Mouse (Mus musculus): ENCODE data around the gene Ang4. TPM values are rescaled to one million over a fixed set of nuclear protein-coding genes. Genes with fewer than 3 reads are reported as not detected.

Gene Ang4
- polyA plus RNA-seq, 1 experiment from 2014 or later: 0.66 TPM

DNA sequence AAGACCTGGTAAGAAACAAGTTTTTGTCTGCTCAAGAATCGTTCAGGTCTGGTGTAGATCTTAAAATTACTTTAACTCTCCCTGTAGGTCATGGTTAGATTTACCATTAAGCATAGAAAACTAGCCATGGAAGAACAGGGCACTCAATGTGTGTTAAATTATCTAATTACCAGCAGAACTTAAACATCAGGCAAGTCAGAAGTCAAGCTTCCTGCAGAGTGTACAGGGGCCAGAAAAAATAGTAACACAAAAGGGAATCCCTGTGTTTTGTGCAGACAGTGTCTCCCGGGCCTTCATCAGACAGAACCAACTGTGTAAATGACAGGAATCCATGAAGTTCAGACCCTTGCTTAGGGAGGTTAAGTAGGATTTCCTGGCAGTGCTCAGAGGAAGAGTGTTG, 17.4 kb downstream of the Ang4 start:
- Histone ChIP-seq H3K36me3 (ENCODE audit: control insufficient read depth, insufficient read depth, low read length) (no peaks in the 10 kb centered on the region), H3K4me1 (ENCODE audit: control insufficient read depth, insufficient read depth, low read length) (no peaks in the 10 kb centered on the region), H3K4me3 (replicated peaks; ENCODE audit: low read length) (no peak overlapping the region), H3K9ac (ENCODE audit: low read length) (no peak overlapping the region), H3K4me2 (ENCODE audit: low read depth, low read length) (no peak overlapping the region), H3K27ac (ENCODE audit: low read length) (no peak overlapping the region), H3K9me3 (replicated peaks; ENCODE audit: control insufficient read depth, low read length) (no peaks in the 10 kb centered on the region), H3K27me3 (ENCODE audit: control insufficient read depth, insufficient read depth, low read length) (no peaks in the 10 kb centered on the region)
- ATAC-seq (ENCODE audit: insufficient read depth, low FRiP score): no peak
- WGBS: 65% methylated on average over 2 of the region's 2 CpGs

DNA sequence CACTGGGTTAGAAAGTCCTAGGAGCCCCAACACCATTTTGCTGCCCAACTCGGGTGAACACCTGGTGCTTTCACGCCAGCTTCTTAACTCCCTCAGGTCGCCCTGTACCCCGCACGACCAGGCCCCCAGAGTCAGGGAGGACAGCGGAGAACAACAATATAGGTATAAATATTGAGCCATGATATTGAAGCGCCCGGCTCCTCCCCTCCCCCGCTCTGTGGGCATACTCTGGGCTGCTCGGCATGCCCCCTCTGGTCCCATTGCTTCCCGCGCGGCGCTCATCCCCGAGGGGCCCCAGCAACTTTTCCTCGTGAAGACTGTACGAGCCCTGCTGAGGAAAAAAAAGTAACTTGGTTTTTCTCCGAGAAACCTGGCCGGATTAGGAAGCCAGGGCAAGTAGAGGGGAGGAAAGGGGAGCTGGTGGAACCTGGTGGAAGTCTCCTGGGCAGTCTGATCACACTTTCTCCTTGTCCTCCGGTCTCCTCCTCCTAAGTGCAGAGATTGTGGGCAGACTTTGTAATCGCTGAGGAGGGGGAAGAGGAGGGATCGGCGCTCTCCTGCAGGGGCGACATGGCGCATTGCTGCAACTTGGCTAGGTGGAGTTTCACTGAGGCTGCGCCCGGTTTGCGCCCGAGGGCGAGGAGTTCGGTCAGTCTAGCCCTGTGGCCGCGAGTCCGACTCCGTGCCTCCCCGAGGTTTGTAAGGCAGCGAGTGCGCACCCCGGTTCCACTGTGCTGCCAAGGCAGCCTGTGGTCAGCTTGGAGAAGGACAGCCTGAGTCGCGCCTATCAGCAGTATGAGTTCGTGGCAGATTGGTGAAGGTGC, 32.8 kb downstream of the Ang4 start:
- Histone ChIP-seq H3K4me2 (ENCODE audit: low read depth, low read length) (peak overlapping the region; percentile 67), H3K36me3 (ENCODE audit: control insufficient read depth, insufficient read depth, low read length) (no peaks in the 10 kb centered on the region), H3K27ac (ENCODE audit: low read length) (no peak overlapping the region), H3K9ac (ENCODE audit: low read length) (peak overlapping the region; percentile 52), H3K4me3 (replicated peaks; ENCODE audit: low read length) (peak overlapping the region; percentile 44), H3K27me3 (ENCODE audit: control insufficient read depth, insufficient read depth, low read length) (peaks cover 33% of the 10 kb centered on the region), H3K4me1 (ENCODE audit: control insufficient read depth, insufficient read depth, low read length) (peaks cover 3% of the 10 kb centered on the region), H3K9me3 (replicated peaks; ENCODE audit: control insufficient read depth, low read length) (no peaks in the 10 kb centered on the region)
- WGBS: under 1% methylated on average over 42 of the region's 42 CpGs
- ATAC-seq (ENCODE audit: insufficient read depth, low FRiP score): no peak

DNA sequence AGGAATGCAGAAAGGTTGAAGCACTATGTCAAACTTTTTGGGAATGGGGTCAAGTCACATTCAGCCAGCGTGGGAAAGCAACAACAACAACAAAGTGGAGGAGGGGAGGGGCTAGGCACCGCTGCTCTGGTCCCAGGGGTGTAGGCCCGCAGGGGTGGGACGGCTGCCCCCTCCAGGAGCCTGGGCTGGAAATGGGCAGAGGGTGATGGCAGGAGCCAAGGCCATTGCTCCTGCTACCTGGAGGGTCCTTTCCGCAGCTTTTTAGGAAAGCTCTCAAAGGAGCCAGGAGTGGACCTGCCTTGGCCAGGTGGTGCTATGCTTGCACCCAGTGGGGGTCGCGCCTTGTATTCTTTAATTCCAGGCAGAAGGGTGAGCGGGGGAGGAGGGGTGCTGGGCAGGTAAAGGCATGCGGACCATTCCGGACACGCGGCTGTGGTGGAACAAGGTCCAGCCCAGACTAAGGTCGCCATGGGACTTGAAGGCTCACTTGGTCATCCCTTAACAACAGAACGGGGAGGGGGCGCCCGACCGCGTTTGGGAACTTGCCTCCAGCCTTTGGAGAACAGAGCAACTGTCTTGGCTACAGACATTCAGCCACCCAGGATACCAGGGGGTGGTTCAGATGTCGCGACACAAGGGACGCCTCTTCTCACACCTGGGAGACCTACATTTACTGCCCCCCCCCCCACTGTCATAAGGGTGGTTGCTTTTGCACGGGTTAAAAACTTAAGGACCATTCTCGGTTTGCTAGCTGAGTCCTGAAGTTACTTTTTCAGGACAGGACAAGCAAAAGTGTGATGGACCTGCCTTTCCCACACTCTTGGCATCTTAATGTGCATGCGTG, 34.0 kb downstream of the Ang4 start:
- Histone ChIP-seq H3K27me3 (ENCODE audit: control insufficient read depth, insufficient read depth, low read length) (peaks cover 33% of the 10 kb centered on the region), H3K36me3 (ENCODE audit: control insufficient read depth, insufficient read depth, low read length) (no peaks in the 10 kb centered on the region), H3K4me3 (replicated peaks; ENCODE audit: low read length) (no peak overlapping the region), H3K4me2 (ENCODE audit: low read depth, low read length) (peak overlapping the region; percentile 67), H3K4me1 (ENCODE audit: control insufficient read depth, insufficient read depth, low read length) (peaks cover 3% of the 10 kb centered on the region), H3K9me3 (replicated peaks; ENCODE audit: control insufficient read depth, low read length) (no peaks in the 10 kb centered on the region), H3K9ac (ENCODE audit: low read length) (no peak overlapping the region), H3K27ac (ENCODE audit: low read length) (no peak overlapping the region)
- 2% methylated on average over 24 of the region's 24 CpGs for WGBS
- no peak for ATAC-seq (ENCODE audit: insufficient read depth, low FRiP score)

DNA sequence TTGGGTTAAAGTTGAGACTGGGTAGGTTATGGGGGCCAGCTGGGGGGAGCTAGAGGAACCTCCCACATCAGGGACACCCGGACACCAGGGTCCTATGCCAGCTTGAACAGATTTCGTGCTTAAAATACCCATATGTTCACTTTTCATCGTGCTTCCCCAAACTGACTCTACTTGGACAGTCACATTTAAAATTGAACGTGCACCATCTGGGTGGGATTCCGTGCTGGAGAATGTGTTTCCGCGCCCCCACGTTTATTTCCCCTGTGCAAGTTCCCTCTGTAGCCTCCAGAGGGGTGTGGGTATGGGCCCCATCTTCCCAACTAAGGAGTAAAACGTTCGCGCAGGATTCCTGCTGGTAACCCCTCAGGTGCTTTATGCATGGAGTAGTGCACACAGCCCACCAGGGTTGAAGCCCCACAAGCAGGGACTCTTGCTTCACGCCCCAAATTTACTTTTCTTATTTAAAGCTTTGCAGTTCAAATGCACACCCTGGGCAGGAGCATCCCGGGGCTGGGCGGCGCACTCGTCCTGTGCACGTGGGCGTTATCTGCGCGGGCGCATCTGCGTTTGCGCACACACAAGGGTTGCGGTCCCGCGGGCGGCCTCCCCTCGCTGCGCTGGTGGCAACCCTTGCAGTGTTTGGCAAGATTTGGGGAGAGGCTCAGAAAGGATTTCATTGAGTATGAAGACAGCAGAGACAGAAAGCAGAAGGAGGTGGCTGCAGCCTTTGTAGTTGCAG, 34.8 kb downstream of the Ang4 start:
- H3K9ac ChIP-seq (ENCODE audit: low read length): no peak overlapping the region
- H3K36me3 ChIP-seq (ENCODE audit: control insufficient read depth, insufficient read depth, low read length): no peaks in the 10 kb centered on the region
- no peak overlapping the region; the same call in 1 of the 2 replicates for H3K4me3 ChIP-seq (replicated peaks; ENCODE audit: low read length)
- no peak for ATAC-seq (ENCODE audit: insufficient read depth, low FRiP score)
- peaks cover 3% of the 10 kb centered on the region for H3K4me1 ChIP-seq (ENCODE audit: control insufficient read depth, insufficient read depth, low read length)
- no peaks in the 10 kb centered on the region for H3K9me3 ChIP-seq (replicated peaks; ENCODE audit: control insufficient read depth, low read length)
- H3K27me3 ChIP-seq (ENCODE audit: control insufficient read depth, insufficient read depth, low read length): peaks cover 33% of the 10 kb centered on the region
- H3K4me2 ChIP-seq (ENCODE audit: low read depth, low read length): peak overlapping the region; percentile 15; the same call in 1 of the 2 replicates
- H3K27ac ChIP-seq (ENCODE audit: low read length): no peak overlapping the region
- 3% methylated on average over 29 of the region's 29 CpGs for WGBS

DNA sequence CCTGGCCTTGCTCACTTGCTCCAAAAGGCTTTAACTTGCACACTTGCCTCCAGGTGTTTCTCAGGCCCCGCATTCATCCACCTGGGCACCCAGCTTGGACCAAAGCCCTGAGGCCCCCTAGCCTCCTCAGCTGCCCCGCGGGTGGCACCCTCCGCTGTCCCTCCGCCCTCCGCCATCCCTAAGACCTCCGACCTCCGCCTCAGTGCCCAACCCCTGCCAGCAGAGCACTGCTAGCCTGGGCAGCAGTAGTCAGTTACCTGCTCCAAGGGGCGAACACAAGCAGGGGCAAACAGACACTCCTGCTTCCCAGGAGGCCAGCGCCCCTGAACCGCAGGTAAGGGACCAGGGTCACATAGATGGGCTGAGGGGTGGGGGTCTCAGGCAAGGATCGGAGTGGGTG, 35.4 kb downstream of the Ang4 start:
- no peak overlapping the region for H3K27ac ChIP-seq (ENCODE audit: low read length)
- ATAC-seq (ENCODE audit: insufficient read depth, low FRiP score): no peak
- H3K9ac ChIP-seq (ENCODE audit: low read length): no peak overlapping the region
- no peak overlapping the region for H3K4me2 ChIP-seq (ENCODE audit: low read depth, low read length)
- no peaks in the 10 kb centered on the region for H3K9me3 ChIP-seq (replicated peaks; ENCODE audit: control insufficient read depth, low read length)
- H3K4me1 ChIP-seq (ENCODE audit: control insufficient read depth, insufficient read depth, low read length): peaks cover 3% of the 10 kb centered on the region
- H3K36me3 ChIP-seq (ENCODE audit: control insufficient read depth, insufficient read depth, low read length): no peaks in the 10 kb centered on the region
- peaks cover 33% of the 10 kb centered on the region for H3K27me3 ChIP-seq (ENCODE audit: control insufficient read depth, insufficient read depth, low read length)
- H3K4me3 ChIP-seq (replicated peaks; ENCODE audit: low read length): no peak overlapping the region
- 17% methylated on average over 12 of the region's 12 CpGs for WGBS

DNA sequence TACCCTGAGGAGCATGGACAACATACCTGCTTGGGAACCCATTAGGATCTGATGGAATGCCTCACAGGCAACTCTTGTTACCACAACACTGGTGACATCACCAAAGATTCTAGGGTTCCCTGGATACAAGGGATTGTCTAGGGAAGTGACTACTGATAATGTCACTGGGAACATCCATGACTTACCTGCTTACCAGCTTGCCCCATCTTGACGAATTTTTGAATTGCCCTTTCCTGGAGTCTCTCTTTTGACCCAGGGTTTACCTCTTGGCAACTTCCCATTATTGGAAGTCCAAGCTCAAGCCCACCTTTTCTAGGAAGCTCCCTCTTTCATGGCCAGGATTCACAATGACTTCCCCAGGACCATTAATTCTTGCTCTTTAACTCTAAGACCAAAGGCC, 56.3 kb downstream of the Ang4 start, which contains the start of gene Gm5800:
TSS of gene Gm5800 (minus strand) at position 101 of the 400 bp plus-strand sequence.
- Histone ChIP-seq H3K4me1 (ENCODE audit: control insufficient read depth, insufficient read depth, low read length) (no peaks in the 10 kb centered on the region), H3K27me3 (ENCODE audit: control insufficient read depth, insufficient read depth, low read length) (no peaks in the 10 kb centered on the region), H3K36me3 (ENCODE audit: control insufficient read depth, insufficient read depth, low read length) (no peaks in the 10 kb centered on the region), H3K9ac (ENCODE audit: low read length) (no peak within 1 kb of the TSS), H3K4me2 (ENCODE audit: low read depth, low read length) (no peak within 1 kb of the TSS), H3K9me3 (replicated peaks; ENCODE audit: control insufficient read depth, low read length) (no peaks in the 10 kb centered on the region), H3K4me3 (replicated peaks; ENCODE audit: low read length) (no peak within 1 kb of the TSS), H3K27ac (ENCODE audit: low read length) (no peak within 1 kb of the TSS)
- WGBS: 65% methylated on average over 1 of the region's 1 CpGs
- no peak for ATAC-seq (ENCODE audit: insufficient read depth, low FRiP score)

Other genes starting within 250 kb of the Ang4 start
- gene Gm5622, start 220.8 kb downstream of the Ang4 start, polyA plus RNA-seq (2015; fragmentation: Nextera tagmentation; extraction: Ambion mirVana): not detected in 2 replicates
- gene Gm17175, start 199.5 kb downstream of the Ang4 start, polyA plus RNA-seq (2015; fragmentation: Nextera tagmentation; extraction: Ambion mirVana): not detected in 2 replicates
- gene Gm17174, start 181.5 kb downstream of the Ang4 start, polyA plus RNA-seq (2015; fragmentation: Nextera tagmentation; extraction: Ambion mirVana): not detected in 2 replicates
- gene Gm17078, start 162.3 kb downstream of the Ang4 start, polyA plus RNA-seq (2015; fragmentation: Nextera tagmentation; extraction: Ambion mirVana): not detected in 2 replicates
- gene Gm4181, start 137.9 kb downstream of the Ang4 start, polyA plus RNA-seq (2015; fragmentation: Nextera tagmentation; extraction: Ambion mirVana): not detected in 2 replicates
- not detected in 2 replicates for gene Gm17079, start 78.1 kb downstream of the Ang4 start, polyA plus RNA-seq (2015; fragmentation: Nextera tagmentation; extraction: Ambion mirVana)
- not detected in 2 replicates for gene Gm5800, start 56.4 kb downstream of the Ang4 start, polyA plus RNA-seq (2015; fragmentation: Nextera tagmentation; extraction: Ambion mirVana)
- not detected in 2 replicates for gene AY358078, start 26.5 kb upstream of the Ang4 start, polyA plus RNA-seq (2015; fragmentation: Nextera tagmentation; extraction: Ambion mirVana)
- 0.19 and 0.79 TPM in 2 replicates for gene Ear6, start 80.1 kb upstream of the Ang4 start, polyA plus RNA-seq (2015; fragmentation: Nextera tagmentation; extraction: Ambion mirVana)
- 49.7 and 57.7 TPM in 2 replicates for gene Mettl17, start 111.3 kb upstream of the Ang4 start, polyA plus RNA-seq (2015; fragmentation: Nextera tagmentation; extraction: Ambion mirVana)
- gene Slc39a2, start 119.3 kb upstream of the Ang4 start, polyA plus RNA-seq (2015; fragmentation: Nextera tagmentation; extraction: Ambion mirVana): 0.89 and 0.98 TPM in 2 replicates
- gene Ndrg2, start 140.6 kb upstream of the Ang4 start, polyA plus RNA-seq (2015; fragmentation: Nextera tagmentation; extraction: Ambion mirVana): 125 and 143 TPM in 2 replicates
- not detected in 2 replicates for gene Tppp2, start 144.8 kb upstream of the Ang4 start, polyA plus RNA-seq (2015; fragmentation: Nextera tagmentation; extraction: Ambion mirVana)
- gene Rnase13, start 149.2 kb upstream of the Ang4 start, polyA plus RNA-seq (2015; fragmentation: Nextera tagmentation; extraction: Ambion mirVana): not detected in 2 replicates
- 81.9 and 92.6 TPM in 2 replicates for gene Arhgef40, start 211.1 kb upstream of the Ang4 start, polyA plus RNA-seq (2015; fragmentation: Nextera tagmentation; extraction: Ambion mirVana)
- 8.0 and 12.8 TPM in 2 replicates for gene Tmem253, start 242.1 kb upstream of the Ang4 start, polyA plus RNA-seq (2015; fragmentation: Nextera tagmentation; extraction: Ambion mirVana)
- gene Zfp219, start 247.1 kb upstream of the Ang4 start, polyA plus RNA-seq (2015; fragmentation: Nextera tagmentation; extraction: Ambion mirVana): 23.1 and 24.4 TPM in 2 replicates